Mouse (Mus musculus): Measurements from ENCODE around the gene Rfc1. TPM values are rescaled to one million over a fixed set of nuclear protein-coding genes. Genes with fewer than 3 reads are reported as not detected.

The Rfc1 gene
- total and polyA plus RNA-seq, 3 experiments, result 50.2 to 2,723 (median 51.5) TPM

GRCm38 (mm10) chr5:65322165-65322564 lies 13.3 kb downstream of the Rfc1 start:
- DNase-seq (ENCODE audit: low read depth, low spot score), result no peak
- peaks cover 17% of the 10 kb centered on the region for H3K79me2 ChIP-seq (ENCODE audit: control insufficient read depth, insufficient read depth, low read length, poor library complexity)
- H3K27ac ChIP-seq (ENCODE audit: control insufficient read depth, low read depth, low read length), result no peak overlapping the region
- no peaks in the 10 kb centered on the region for H3K27me3 ChIP-seq (ENCODE audit: control insufficient read depth in 1 of 2, insufficient read depth in 2 of 2, low read length in 2 of 2)
- no peaks in the 10 kb centered on the region for H3K9me3 ChIP-seq (replicated peaks; ENCODE audit: insufficient read depth, low read length)
- H3K36me3 ChIP-seq (ENCODE audit: control insufficient read depth in 1 of 2, insufficient read depth in 2 of 2, low read length in 2 of 2), result peaks cover 8 to 10% of the 10 kb centered on the region in 2 experiments
- TF ChIP-seq GABPA (IDR thresholded peaks at IDR 0.05; ENCODE audit: low read depth, low read length) (no peak), RAD21 (IDR thresholded peaks at IDR 0.05; ENCODE audit: low read depth, low read length) (no peak), MXI1 (IDR thresholded peaks at IDR 0.05; ENCODE audit: low read depth, low read length) (no peak), CHD1 (IDR thresholded peaks at IDR 0.05; ENCODE audit: low read depth, low read length) (no peak), MEF2A (IDR thresholded peaks at IDR 0.05; ENCODE audit: extremely low read depth, insufficient replicate concordance, low read depth, low read length, poor library complexity, severe bottlenecking) (no peak), ELF1 (IDR thresholded peaks at IDR 0.05; ENCODE audit: low read depth, low read length) (no peak), RCOR1 (IDR thresholded peaks at IDR 0.05; ENCODE audit: low read depth, low read length) (no peak), EP300 (IDR thresholded peaks at IDR 0.05; ENCODE audit: low read depth in 1 of 2, low read length in 2 of 2) (no peak)
- peaks cover 9 to 12% of the 10 kb centered on the region in 2 experiments; a peak in 3 of 4 replicates for H3K4me1 ChIP-seq (ENCODE audit: control insufficient read depth in 1 of 2, insufficient read depth in 2 of 2, low read length in 2 of 2)
- no peak overlapping the region for H3K9ac ChIP-seq (ENCODE audit: control insufficient read depth, low read depth, low read length, poor library complexity, severe bottlenecking)
- H3K4me3 ChIP-seq (ENCODE audit: control insufficient read depth in 1 of 2, insufficient read depth in 1 of 2, low read depth in 2 of 2, low read length in 2 of 2), result no peak overlapping the region

DNA sequence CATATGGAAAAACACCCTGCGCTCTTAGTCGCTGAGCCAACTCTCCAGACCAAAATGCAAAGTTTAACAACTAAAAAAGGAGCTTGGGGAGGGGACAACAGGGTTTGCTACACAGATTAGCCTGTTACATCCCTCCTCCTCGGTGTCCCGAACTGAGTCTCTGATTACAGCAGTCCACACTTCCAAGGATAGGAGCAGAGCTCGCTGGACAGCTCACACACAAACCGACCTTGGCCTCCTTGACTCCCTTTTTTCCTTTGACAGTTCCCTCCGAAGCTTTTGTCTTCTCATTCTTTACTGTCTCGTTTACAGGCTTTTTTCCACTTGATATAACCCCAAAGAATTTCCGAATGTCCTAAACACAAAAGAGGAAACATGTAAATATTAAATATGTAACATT lies 16.3 kb downstream of the Rfc1 start:
- no peak for TF ChIP-seq POLR2AphosphoS5 (IDR thresholded peaks at IDR 0.05; ENCODE audit: borderline replicate concordance, low read depth, low read length)
- TF ChIP-seq BHLHE40 (IDR thresholded peaks at IDR 0.05; ENCODE audit: borderline replicate concordance, low read depth, low read length), result no peak
- TF ChIP-seq RAD21 (IDR thresholded peaks at IDR 0.05; ENCODE audit: low read depth, low read length), result no peak
- TF ChIP-seq GABPA (IDR thresholded peaks at IDR 0.05; ENCODE audit: low read depth, low read length), result no peak
- no peak for TF ChIP-seq JUND (IDR thresholded peaks at IDR 0.05; ENCODE audit: low read depth, low read length)
- TF ChIP-seq ELF1 (IDR thresholded peaks at IDR 0.05; ENCODE audit: low read depth, low read length), result no peak
- TF ChIP-seq TBP (IDR thresholded peaks at IDR 0.05; ENCODE audit: low read depth, low read length), result no peak
- no peak for TF ChIP-seq SMC3 (IDR thresholded peaks at IDR 0.05; ENCODE audit: low read depth, low read length)
- no peak for TF ChIP-seq HCFC1 (IDR thresholded peaks at IDR 0.05; ENCODE audit: low read depth, low read length)
- Histone ChIP-seq H3K9me3 (replicated peaks; ENCODE audit: insufficient read depth, low read length) (no peaks in the 10 kb centered on the region), H3K79me2 (ENCODE audit: control insufficient read depth, insufficient read depth, low read length, poor library complexity) (peaks cover 3% of the 10 kb centered on the region; the same call in 1 of the 2 replicates), H3K27ac (ENCODE audit: control insufficient read depth, low read depth, low read length) (no peak overlapping the region), H3K4me1 (ENCODE audit: control insufficient read depth in 1 of 2, insufficient read depth in 2 of 2, low read length in 2 of 2) (no peaks in the 10 kb centered on the region), H3K4me3 (ENCODE audit: control insufficient read depth in 1 of 2, insufficient read depth in 1 of 2, low read depth in 2 of 2, low read length in 2 of 2) (no peak overlapping the region), H3K9ac (ENCODE audit: control insufficient read depth, low read depth, low read length, poor library complexity, severe bottlenecking) (no peak overlapping the region), H3K27me3 (ENCODE audit: control insufficient read depth in 1 of 2, insufficient read depth in 2 of 2, low read length in 2 of 2) (no peaks in the 10 kb centered on the region), H3K36me3 (ENCODE audit: control insufficient read depth in 1 of 2, insufficient read depth in 2 of 2, low read length in 2 of 2) (peaks cover 0 to 13% of the 10 kb centered on the region in 2 experiments; a peak in 2 of 4 replicates)
- DNase-seq (ENCODE audit: low read depth, low spot score), result no peak
